12 mouse cellular contexts compared by ENCODE assay signal in the genomic region with DNA sequence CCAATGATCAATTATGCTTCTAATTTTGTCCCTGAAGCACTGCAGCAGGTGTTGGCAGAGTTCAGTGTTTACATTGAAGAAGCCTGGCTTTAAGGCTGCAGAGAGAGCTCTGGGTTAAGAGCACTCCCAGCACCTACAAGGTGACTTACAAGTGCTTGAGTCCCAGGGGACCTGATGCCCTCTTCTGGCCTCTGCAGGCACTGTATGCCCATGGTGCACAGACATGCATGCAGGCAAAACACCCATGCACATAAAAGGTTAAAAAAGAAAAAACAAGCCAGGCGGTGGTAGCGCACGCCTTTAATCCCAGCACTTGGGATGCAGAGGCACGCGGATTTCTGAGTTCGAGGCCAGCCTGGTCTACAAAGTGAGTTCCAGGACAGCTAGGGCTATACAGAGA. TPM values are rescaled to one million over a fixed set of nuclear protein-coding genes. Genes with fewer than 3 reads are reported as not detected.
A peak's percentile ranks its signal among the peaks of the same experiment; 100 is the strongest.
DNase-seq lines count a peak whose midpoint lies in the region; TF ChIP-seq lines count a peak whose summit lies in the region.
"Had no signal": no experiment of that assay in that cellular context is flagged by ENCODE, and none has a peak within 500 bp of the region (broad histone marks: within the 10 kb centered on the region; RNA-seq: fewer than 3 reads in every experiment).

No protein-coding gene starts in this region.

- no peaks in the 10 kb centered on the region for H3K27me3 ChIP-seq in forebrain, embryonic 10.5 days (ENCODE audit: poor library complexity, severe bottlenecking)
- H3K27me3 ChIP-seq: neural tube, embryonic 15.5 days had no signal

- WGBS in forebrain, embryonic 10.5 days = 87% methylated on average over 6 of the region's 6 CpGs

- TF ChIP-seq CTCF in layer of hippocampus, adult 2 months (conservative IDR thresholded peaks at IDR 0.05) = peak; percentile 48

- no peak for DNase-seq in layer of hippocampus, adult 2 months (ENCODE audit: low spot score in 2 of 2)
- DNase-seq in layer of hippocampus, postnatal 14 days (ENCODE audit: low spot score in 2 of 2) = no peak
- DNase-seq in 416B (ENCODE audit: low read depth) = peak; percentile 62
- peak; percentile 55 for DNase-seq in A20 (ENCODE audit: low read depth, low spot score)
- DNase-seq in c-Kit-positive CD71-negative TER-119-negative erythroid progenitor cells, embryonic 14.5 days (ENCODE audit: low read depth) = peak; percentile 9
- no peak for DNase-seq in right cerebral cortex, postnatal 4 days
- no peak for DNase-seq in ovary, postnatal 14 days (ENCODE audit: low spot score)
- no peak for DNase-seq in forebrain, embryonic 10.5 days (ENCODE audit: extremely low spot score, low spot score)
- DNase-seq: cerebellum, postnatal 36 days had no signal

- no peaks in the 10 kb centered on the region for H3K36me3 ChIP-seq in forebrain, embryonic 10.5 days (replicated peaks)
- H3K36me3 ChIP-seq: neural tube, embryonic 15.5 days had no signal

- H3K27ac ChIP-seq in layer of hippocampus, adult 2 months = no peak overlapping the region
- no peak overlapping the region for H3K27ac ChIP-seq in forebrain, embryonic 10.5 days
- H3K27ac ChIP-seq: neural tube, embryonic 15.5 days had no signal

- no peak overlapping the region for H3K4me3 ChIP-seq in layer of hippocampus, adult 2 months
- H3K4me3 ChIP-seq in forebrain, embryonic 10.5 days = no peak overlapping the region
- H3K4me3 ChIP-seq: neural tube, embryonic 15.5 days had no signal

- H3K4me1 ChIP-seq in forebrain, embryonic 10.5 days = peaks cover 25% of the 10 kb centered on the region

- H3K9me3 ChIP-seq in forebrain, embryonic 10.5 days = no peaks in the 10 kb centered on the region
- H3K9me3 ChIP-seq: neural tube, embryonic 15.5 days had no signal

RNA-seq across cellular contexts. Expression of a gene that starts 26.7 kb away (rescaled TPM):
- under 1 TPM in 1 of 2 experiments, not detected in 1; 0.27 TPM for total RNA-seq in layer of hippocampus, adult 2 months (2021)
- total RNA-seq in layer of hippocampus, postnatal 14 days (2021) = under 1 TPM; 0.25 to 0.29 TPM
- 0.11 TPM in 2 replicates for polyA plus RNA-seq in forebrain, embryonic 10.5 days (2016; fragmentation: Nextera tagmentation; extraction: Ambion mirVana)
- total RNA-seq: megakaryocyte, adult 5-6 weeks had no signal
- polyA plus RNA-seq: forebrain, embryonic 16.5 days had no signal

RNA-seq across cellular contexts. Expression of a gene that starts 30.5 kb away (rescaled TPM):
- total RNA-seq in layer of hippocampus, adult 2 months (2021) = 10 to 100 TPM; 33.2 to 35.2 TPM
- total RNA-seq in layer of hippocampus, postnatal 14 days (2021) = 10 to 100 TPM; 27.2 to 33.4 TPM
- polyA plus RNA-seq in forebrain, embryonic 10.5 days (2016; fragmentation: Nextera tagmentation; extraction: Ambion mirVana) = 33.9 and 36.4 TPM in 2 replicates

RNA-seq across cellular contexts. Expression of a gene that starts 43.2 kb away (rescaled TPM):
- 10 to 100 TPM; 68.6 to 69.0 TPM for total RNA-seq in layer of hippocampus, adult 2 months (2021)
- 10 to 100 TPM; 63.3 to 67.4 TPM for total RNA-seq in layer of hippocampus, postnatal 14 days (2021)
- polyA plus RNA-seq in forebrain, embryonic 10.5 days (2016; fragmentation: Nextera tagmentation; extraction: Ambion mirVana) = 67.1 and 69.5 TPM in 2 replicates

Comparison
In these comparisons a context has a peak if more than half of its experiments do, and no peak if none do; other contexts are left out.
1. DNase-seq: peak in 416B (single experiment), A20 (single experiment) and c-Kit-positive CD71-negative TER-119-negative erythroid progenitor cells, embryonic 14.5 days (single experiment); none in layer of hippocampus, adult 2 months (0 of 2), layer of hippocampus, postnatal 14 days (0 of 2), right cerebral cortex, postnatal 4 days (single experiment), ovary, postnatal 14 days (single experiment) and forebrain, embryonic 10.5 days (single experiment).